Mouse (Mus musculus) thymus, postnatal 36 days (tissue): ENCODE data around the gene S100a16.

Source experiments
- DNase-seq, 2 experiments: peaks; one replicate each; pipeline ENCODE4 v3.0.0; 2022; ENCODE audit warnings: mixed read lengths in 2 of 2

S100a16 gene

GRCm38 (mm10) chr3:90586906-90587305 is 49.9 kb downstream of the S100a16 start:
- peak; percentile 83 to 91 for DNase-seq

- no peak for DNase-seq
Measured at GRCm38 (mm10) chr3:90587361-90588101, 50.5 kb downstream of the S100a16 start.

GRCm38 (mm10) chr3:90589390-90589789 is 52.3 kb downstream of the S100a16 start:
- DNase-seq, result peak; percentile 38 to 64

- no peak for DNase-seq
Measured at GRCm38 (mm10) chr3:90589947-90590346, 52.9 kb downstream of the S100a16 start, which contains the start of gene S100a2. Gene S100a2 (plus strand): TSS chr3:90590247.
